Mouse (Mus musculus): ENCODE results near the gene Tanc2.

DNA sequence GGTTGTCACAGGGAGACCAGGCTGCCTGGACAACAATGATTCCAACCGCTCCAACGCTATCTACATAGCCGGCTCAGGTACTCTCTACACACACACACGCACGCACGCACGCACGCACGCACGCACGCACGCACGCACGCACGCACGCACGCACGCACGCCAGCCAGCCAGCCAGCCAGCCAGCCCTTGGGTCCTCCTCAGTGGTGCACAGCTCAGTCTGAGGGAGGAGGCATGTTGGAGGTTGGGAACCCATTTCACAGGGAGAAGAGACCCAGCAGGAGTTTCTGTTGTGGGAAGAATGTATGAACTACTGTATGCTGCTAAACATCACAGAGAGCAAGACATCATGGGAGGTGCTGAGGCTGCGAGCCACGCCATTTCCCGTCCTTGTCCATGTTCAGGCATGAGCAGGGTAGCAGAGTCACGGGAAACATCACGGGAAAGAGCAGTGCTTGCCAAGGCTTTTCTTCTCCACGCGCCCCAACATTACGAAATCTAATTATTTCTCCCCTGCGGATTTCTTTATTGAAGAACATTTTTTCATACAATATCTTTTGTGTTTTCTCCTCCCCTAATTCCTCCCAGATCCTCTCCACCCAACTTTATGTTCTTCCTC, 366.1 kb downstream of the Tanc2 start:
- TF ChIP-seq CTCF (IDR thresholded peaks at IDR 0.05; ENCODE audit: low read depth) = no peak
- TF ChIP-seq EP300 (IDR thresholded peaks at IDR 0.05; ENCODE audit: low read depth) = no peak

Data from liver, embryonic 14.5 days (tissue).